Mouse (Mus musculus): ENCODE data around the gene Rbm47.

Rbm47 gene

DNA sequence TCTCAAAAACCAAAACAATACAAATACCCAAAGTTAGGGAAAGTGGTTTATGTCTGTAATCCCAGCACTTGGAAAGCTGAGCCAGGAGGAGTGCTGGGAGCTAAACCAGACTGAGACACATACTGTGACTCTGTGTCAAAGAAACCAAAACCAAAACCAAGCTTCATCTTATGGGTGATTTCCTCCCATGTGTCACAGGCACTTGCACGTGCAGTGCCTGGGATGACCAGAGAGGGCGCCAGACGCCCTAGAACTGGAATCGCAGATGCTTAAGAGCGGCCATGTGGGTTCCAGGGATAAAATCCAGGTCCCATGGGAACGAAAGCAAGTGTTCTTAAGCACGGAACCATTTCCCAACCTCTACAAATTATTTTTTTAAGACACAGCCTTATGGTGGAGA lies 89.6 kb downstream of the Rbm47 start:
- DNase-seq: peak in 1 of 2 experiments; percentile 39

GRCm38 (mm10) chr5:66082229-66082572 lies 90.7 kb downstream of the Rbm47 start:
- DNase-seq: no peak

DNA sequence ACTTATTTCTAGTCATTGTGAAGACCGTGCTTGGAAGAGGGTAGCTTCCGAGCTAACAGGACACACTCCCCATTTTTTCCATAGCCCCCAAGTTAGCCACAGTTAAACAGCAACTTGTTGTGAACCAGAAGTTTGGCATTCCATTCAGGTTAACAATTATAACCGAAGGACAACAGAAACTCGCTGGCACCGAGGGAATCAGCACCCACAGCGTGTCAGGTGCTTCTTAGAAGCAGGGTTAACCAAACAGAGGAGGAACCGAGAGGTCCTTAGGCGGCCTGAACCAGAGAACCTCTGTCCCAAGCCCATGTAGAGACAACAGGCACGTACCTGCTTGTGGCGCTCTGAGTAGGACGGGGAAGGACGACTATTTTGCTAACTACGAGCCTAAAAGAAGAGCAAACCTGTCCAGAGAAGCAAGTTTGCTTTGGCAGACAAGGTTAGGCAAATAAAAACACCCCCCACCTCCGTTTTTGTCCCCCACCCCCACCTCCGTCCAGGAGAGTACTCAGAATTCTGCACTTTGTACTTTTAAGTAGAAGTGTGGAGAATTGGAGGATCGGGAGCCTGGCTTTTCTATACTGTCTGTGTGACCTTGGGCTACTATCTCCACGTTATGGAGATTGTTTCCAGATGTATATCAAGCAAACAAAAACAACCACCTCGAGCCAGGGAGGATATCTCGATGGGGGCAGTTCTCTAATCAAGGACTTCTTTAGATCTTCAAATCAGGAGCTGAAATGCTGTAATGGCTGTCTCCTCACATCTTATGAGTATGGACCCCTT lies 91.3 kb downstream of the Rbm47 start:
- DNase-seq: no peak

- DNase-seq: no peak
Observed at GRCm38 (mm10) chr5:66080529-66081220, 92.2 kb downstream of the Rbm47 start.

DNA sequence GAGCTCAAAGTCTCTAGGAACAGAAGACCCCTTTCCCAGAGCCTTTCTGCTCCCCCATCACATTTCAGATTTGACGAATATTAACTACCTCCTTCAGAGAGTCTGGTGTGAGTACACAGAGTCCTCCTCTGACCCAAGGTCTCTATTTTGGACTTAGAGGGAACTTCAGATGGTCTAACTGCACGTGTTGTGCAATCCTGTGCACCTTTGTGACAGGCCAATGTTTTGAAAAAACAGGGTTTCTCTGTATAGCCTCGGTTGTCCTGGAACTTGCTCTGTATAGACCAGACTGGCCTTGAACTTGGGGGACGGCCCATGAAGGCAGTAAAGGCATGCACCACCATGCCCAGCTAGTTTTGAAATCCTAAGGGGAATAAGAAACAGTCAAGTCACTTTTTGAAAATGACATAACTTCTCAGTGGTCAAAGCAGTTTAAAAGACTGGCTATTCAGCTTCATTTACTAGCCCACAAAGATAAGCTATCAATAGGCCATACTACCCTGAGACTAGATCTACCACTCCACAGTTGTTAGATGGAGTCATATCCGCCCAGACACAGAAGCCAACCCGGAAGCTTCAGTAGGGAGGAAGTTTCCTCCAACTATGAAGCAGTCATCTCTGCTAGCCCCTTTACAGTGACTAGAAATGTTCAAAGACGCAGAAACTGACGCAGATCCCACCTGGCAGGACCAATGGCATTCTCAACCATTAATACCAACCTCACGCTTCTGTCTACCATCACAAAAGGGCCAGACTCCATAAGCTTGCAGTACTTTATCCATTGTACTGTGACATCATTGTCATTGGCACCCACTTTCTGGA lies 93.3 kb downstream of the Rbm47 start:
- DNase-seq: no peak

DNA sequence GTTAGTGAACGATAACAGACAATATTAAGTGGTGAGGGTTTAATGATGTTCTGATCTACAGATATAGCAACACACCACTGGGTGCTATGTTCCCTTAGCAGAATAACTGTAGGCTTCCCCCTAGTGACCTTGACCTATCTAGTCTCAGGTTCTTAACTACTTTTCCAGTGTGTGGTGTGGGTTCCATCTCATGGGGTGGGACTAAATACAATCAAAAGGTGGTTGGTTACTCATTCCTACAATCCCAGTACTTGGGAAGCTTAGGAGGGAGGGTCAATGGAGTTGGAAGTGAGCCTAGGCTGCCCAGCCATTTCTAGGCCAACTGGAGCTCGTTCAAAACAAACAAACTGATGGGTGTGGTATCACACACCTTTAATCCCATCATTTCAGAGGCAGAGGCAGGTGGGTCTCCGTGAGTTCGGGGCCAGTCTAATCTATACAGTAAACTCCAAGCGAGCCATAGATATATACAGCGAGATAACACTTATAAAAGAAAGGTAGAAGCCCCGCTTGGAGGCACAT lies 94.4 kb downstream of the Rbm47 start:
- DNase-seq: no peak

DNA sequence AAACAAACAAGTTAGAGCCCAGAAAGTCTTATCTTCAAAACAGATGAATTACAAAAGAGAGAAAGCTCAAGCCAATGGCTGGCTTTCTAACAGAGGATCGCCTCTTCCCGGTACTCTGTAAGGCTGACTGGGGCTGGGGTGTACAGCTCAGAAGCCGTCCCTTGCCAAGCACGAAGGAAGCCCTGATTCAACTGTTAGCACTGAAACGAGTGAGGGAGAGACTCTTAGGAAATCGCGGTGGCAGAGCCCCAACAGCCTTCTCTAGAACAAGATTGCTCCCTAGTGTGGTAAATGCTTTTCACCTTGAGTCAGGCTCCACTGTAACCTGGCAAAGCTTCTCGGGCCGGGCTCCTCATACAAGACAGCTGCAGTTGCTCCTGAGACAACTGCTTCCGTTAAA lies 95.5 kb downstream of the Rbm47 start:
- peak; percentile 50 to 67 for DNase-seq

- no peak for DNase-seq
Observed at GRCm38 (mm10) chr5:66076685-66077301, 96.1 kb downstream of the Rbm47 start.

DNA sequence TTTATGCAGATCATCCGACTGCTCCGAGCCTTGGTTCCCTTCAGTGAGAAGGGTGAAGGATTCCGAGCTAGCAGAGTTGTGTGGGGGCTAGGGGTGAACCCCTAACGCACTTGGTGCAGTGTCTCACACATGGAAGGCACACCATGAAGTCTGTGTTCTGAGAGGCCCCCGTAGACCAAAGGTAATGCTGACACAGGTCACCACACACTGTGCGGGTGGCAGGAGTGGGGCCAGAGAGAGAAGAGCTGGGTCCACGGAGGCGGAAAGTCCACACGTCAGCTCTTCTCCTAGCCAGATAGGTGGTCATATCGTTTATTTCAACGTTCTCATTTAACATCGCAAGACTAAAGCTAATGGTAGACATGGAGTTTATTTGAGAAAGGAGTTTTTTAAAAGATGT lies 97.0 kb downstream of the Rbm47 start:
- DNase-seq: no peak

DNA sequence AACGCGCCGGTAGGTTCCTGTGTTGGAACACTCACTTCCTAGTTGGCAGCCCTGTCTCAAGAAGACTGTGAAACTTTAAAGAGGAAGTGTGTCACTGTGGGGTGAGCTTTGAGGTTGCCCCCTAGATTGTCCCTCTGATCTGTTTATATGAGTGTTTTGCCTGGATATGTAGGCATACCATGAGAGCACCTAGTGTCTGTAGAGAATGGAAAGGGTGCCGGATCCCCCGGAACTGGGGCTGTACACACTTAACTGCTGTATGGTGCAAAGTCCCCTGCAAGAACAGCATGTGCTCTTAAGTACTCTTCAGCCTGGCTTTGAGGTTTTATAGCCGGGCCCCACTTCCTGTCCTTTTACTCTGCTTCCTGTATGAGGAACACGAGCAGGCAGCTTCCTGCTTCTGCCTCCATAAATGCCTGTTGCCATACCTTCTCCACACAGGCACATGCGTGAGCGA lies 97.9 kb downstream of the Rbm47 start:
- peak; percentile 71 to 87 for DNase-seq

DNA sequence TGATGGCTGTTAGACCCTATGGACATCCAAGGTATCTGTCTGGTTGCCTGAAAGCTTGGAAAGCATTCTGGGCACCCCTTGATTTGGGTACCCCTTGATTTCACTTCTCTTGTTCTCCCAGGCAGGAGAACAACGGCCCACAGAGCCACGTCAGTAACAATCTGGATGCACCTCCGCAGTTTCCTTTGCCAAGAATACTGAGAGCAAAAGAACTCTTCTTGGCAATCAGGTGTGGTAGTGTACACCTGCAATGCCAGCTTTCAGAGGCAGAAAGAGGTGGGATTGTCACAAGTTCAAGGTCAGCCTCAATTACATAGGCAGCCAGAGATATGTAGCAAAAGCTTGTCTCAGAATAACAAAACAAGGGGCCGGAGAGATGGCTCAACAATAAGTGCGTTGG lies 98.7 kb downstream of the Rbm47 start:
- no peak for DNase-seq

GRCm38 (mm10) chr5:66073604-66074164 lies 99.2 kb downstream of the Rbm47 start:
- DNase-seq: no peak

DNA sequence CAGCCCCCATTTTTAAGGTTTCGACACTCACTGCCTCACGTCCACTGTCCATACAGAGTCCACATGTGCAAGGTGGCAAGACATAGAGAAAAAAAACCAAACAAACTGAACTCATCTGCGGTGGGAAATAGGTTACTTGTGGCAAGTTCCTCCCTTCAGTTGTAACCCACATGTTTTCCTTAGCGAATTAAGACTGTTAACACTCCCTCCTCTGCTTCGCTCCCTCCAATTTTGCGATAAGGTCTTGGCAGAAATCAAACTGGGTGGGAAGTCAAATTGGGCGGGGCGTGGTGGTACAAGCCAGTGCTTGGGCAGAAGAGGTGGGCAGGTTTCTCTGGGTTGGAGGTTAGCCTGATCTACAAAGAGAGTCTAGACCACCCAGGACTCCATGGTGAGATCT lies 101.2 kb downstream of the Rbm47 start:
- DNase-seq: no peak

- no peak for DNase-seq
Observed at GRCm38 (mm10) chr5:66070350-66070749, 102.6 kb downstream of the Rbm47 start.

GRCm38 (mm10) chr5:66069470-66070144 lies 103.3 kb downstream of the Rbm47 start:
- DNase-seq: peak in 1 of 2 experiments; percentile 47

- no peak for DNase-seq
Observed at GRCm38 (mm10) chr5:66069133-66069469, 103.8 kb downstream of the Rbm47 start.

GRCm38 (mm10) chr5:66068068-66068920 lies 104.6 kb downstream of the Rbm47 start:
- DNase-seq: no peak

- DNase-seq: no peak
Observed at GRCm38 (mm10) chr5:66067219-66067618, 105.7 kb downstream of the Rbm47 start.

DNA sequence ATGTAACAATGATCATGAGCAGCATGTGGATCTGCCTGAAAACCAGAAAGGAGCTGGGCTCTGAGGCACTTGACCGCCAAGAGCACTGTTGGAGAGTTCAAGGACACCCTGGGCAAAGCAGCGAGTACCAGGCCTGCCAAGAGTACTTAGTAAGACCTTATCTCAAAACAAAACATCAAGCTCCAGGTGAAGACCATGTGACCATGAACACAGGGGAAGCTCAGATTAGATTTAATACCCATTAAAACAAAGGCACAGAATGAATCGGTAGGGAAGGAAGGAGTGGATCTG lies 110.0 kb downstream of the Rbm47 start:
- DNase-seq: no peak

GRCm38 (mm10) chr5:66062046-66062929 lies 110.6 kb downstream of the Rbm47 start:
- DNase-seq: no peak
